Mouse (Mus musculus) spleen, adult 18-20 months (tissue): Measurements from ENCODE around the gene Ifitm5.

Experiments used
- DNase-seq, 2 experiments: peaks; one replicate each; pipeline ENCODE4 v3.0.0; 2022; ENCODE audit warnings: mixed read lengths in 2 of 2

Gene Ifitm5

GRCm38 (mm10) chr7:140939669-140940171 lies 10.4 kb downstream of the Ifitm5 start:
- DNase-seq = no peak

- no peak for DNase-seq
Measured at GRCm38 (mm10) chr7:140938896-140939295, 11.2 kb downstream of the Ifitm5 start.

- DNase-seq = no peak
Measured at GRCm38 (mm10) chr7:140938436-140938835, 11.7 kb downstream of the Ifitm5 start.

- no peak for DNase-seq
Measured at GRCm38 (mm10) chr7:140927181-140927580, 22.9 kb downstream of the Ifitm5 start.

- DNase-seq = no peak
Measured at GRCm38 (mm10) chr7:140923070-140923775, 26.9 kb downstream of the Ifitm5 start.

- no peak for DNase-seq
Measured at GRCm38 (mm10) chr7:140922398-140923069, 27.6 kb downstream of the Ifitm5 start.

GRCm38 (mm10) chr7:140921225-140921975 lies 28.7 kb downstream of the Ifitm5 start:
- DNase-seq = no peak

GRCm38 (mm10) chr7:140920418-140921029 lies 29.6 kb downstream of the Ifitm5 start, which contains the start of gene Nlrp6:
Gene Nlrp6, plus strand, starts transcription at chr7:140920902.
- DNase-seq = no peak

- DNase-seq = no peak
Measured at GRCm38 (mm10) chr7:140919911-140920310, 30.2 kb downstream of the Ifitm5 start.

- DNase-seq = no peak
Measured at GRCm38 (mm10) chr7:140914031-140914690, 35.9 kb downstream of the Ifitm5 start.

- no peak for DNase-seq
Measured at GRCm38 (mm10) chr7:140912846-140913482, 37.1 kb downstream of the Ifitm5 start.

GRCm38 (mm10) chr7:140912293-140912692 lies 37.8 kb downstream of the Ifitm5 start:
- DNase-seq = no peak

- peak; percentile 41 to 72 for DNase-seq
Measured at GRCm38 (mm10) chr7:140908634-140909107, 41.4 kb downstream of the Ifitm5 start.

- DNase-seq = no peak
Measured at GRCm38 (mm10) chr7:140908181-140908580, 41.9 kb downstream of the Ifitm5 start.

GRCm38 (mm10) chr7:140907697-140908096 lies 42.4 kb downstream of the Ifitm5 start:
- DNase-seq = no peak

- DNase-seq = no peak
Measured at GRCm38 (mm10) chr7:140907131-140907530, 43.0 kb downstream of the Ifitm5 start.

GRCm38 (mm10) chr7:140905642-140906081 lies 44.4 kb downstream of the Ifitm5 start:
- DNase-seq = no peak

- DNase-seq = peak; percentile 44 to 82
Measured at GRCm38 (mm10) chr7:140903212-140903611, 46.9 kb downstream of the Ifitm5 start.

- no peak for DNase-seq
Measured at GRCm38 (mm10) chr7:140902036-140902875, 47.8 kb downstream of the Ifitm5 start.

- DNase-seq = no peak
Measured at GRCm38 (mm10) chr7:140900220-140900619, 49.9 kb downstream of the Ifitm5 start, which contains the start of gene Cox8b. Gene Cox8b, minus strand, starts transcription at chr7:140900446.
